Mouse (Mus musculus) spleen, adult 2 months (tissue): ENCODE data around the gene Sco1. TPM values are rescaled to one million over a fixed set of nuclear protein-coding genes. Genes with fewer than 3 reads are reported as not detected.
A peak's percentile ranks its signal among the peaks of the same experiment; 100 is the strongest.

Experiments
- DNase-seq, 2 experiments: peaks; one replicate each; pipeline versions ENCODE4 v3.0.0 to v3.0.0-alpha.2; 2012 to 2021; ENCODE audit warnings: low spot score in 2 of 2, low read depth in 1 of 2
- H3K27ac ChIP-seq: fragments of 200-500 bp; 2 replicates; pipeline ENCODE4 v1.5.1; 2012; ENCODE audit warnings: low read length, inconsistent platforms; ENCODE audit not compliant: insufficient read depth
- H3K27me3 ChIP-seq: fragments of 200-500 bp; 2 replicates; pipeline ENCODE4 v1.6.1; 2012; ENCODE audit warnings: mild to moderate bottlenecking, moderate library complexity, low read length, inconsistent platforms; ENCODE audit not compliant: control insufficient read depth, insufficient read depth
- H3K36me3 ChIP-seq: fragments of 200-500 bp; 2 replicates; pipeline ENCODE4 v1.6.1; 2012; ENCODE audit warnings: mild to moderate bottlenecking, low read length, inconsistent platforms; ENCODE audit not compliant: control insufficient read depth, insufficient read depth
- H3K4me1 ChIP-seq: fragments of 200-500 bp; 2 replicates; pipeline ENCODE4 v1.6.1; 2011; ENCODE audit warnings: inconsistent platforms; ENCODE audit not compliant: control insufficient read depth, insufficient read depth, insufficient read length
- H3K4me3 ChIP-seq: fragments of 200-500 bp; 2 replicates; pipeline ENCODE4 v1.5.1; 2011; ENCODE audit warnings: mild to moderate bottlenecking, inconsistent platforms; ENCODE audit not compliant: insufficient read depth, insufficient read length; ENCODE audit errors: extremely low read depth
- CTCF ChIP-seq: fragments of 200-500 bp; IDR thresholded peaks from 2 replicates; pipeline ENCODE4 v1.5.1; 2011; ENCODE audit warnings: mild to moderate bottlenecking, inconsistent platforms; ENCODE audit not compliant: insufficient read depth, insufficient read length, insufficient replicate concordance; ENCODE audit errors: extremely low read depth
- POLR2A ChIP-seq: fragments of 200-500 bp; IDR thresholded peaks from 2 replicates; pipeline ENCODE4 v1.6.1; 2011; ENCODE audit warnings: low read depth, low read length, inconsistent platforms
- WGBS: fragments of 180-500 bp; shearing (Covaris S2); methylation state at CpG from one replicate; pipeline ENCODE4 v1.1.7; 2018; 5-methylcytosine and 5-hydroxymethylcytosine counted together
- polyA plus RNA-seq: library from polyadenylated mRNA; depleted of rRNA; stranded (reverse); fragments of >200 nt; gene quantifications from 2 replicates; pipeline ENCODE4 v1.2.3, GENCODE M21; 2012; rRNA removed

Gene Sco1
- polyA plus RNA-seq, 1 experiment = 2.0 TPM

DNA sequence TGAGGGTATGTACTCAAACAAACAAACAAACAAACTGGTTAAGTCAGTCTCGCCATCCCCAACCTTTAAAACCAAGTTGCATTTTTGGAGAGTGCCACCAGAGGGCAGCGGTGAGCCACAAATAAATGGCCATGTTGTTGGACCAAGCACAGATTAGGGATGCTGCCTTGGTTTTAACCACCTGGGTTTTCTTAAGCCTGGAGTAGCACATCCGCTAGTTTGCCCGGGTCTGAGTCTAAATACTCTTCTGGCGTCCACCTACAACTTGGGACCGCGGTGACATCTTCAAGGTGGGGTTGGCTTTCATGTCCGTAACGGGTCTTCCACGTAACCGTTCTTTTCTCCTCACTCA is 60.4 kb downstream of the Sco1 start:
- Histone ChIP-seq H3K36me3 (no peaks in the 10 kb centered on the region), H3K27me3 (no peaks in the 10 kb centered on the region), H3K27ac (no peak overlapping the region), H3K4me3 (no peak overlapping the region), H3K4me1 (no peaks in the 10 kb centered on the region)
- peak; percentile 58; the same call in 1 of the 2 replicates for TF ChIP-seq CTCF
- TF ChIP-seq POLR2A = no peak
- peak; percentile 9 to 54 for DNase-seq
- 46% methylated on average over 11 of the region's 11 CpGs for WGBS

DNA sequence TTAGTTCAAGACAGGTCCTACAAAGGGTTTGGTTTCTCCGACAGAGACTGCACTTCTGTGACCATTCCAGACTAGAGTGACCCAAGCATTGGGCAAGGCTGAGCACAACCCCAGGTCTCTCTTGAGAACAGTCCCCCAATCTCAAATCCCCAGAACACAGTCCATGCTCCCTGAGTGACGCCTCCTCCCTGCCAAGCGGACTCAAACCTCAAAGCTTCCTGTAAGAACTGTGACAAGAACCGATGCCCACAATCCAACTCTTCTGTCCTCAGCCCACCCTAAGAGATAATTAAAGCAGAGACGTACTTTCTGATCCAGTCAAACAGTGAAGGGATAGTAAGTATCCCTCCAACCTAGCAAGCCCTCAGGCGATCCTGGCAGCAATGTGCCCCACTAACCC is 60.9 kb downstream of the Sco1 start:
- WGBS = 83% methylated on average over 6 of the region's 6 CpGs
- no peak for DNase-seq
- TF ChIP-seq CTCF = no peak
- TF ChIP-seq POLR2A = no peak
- no peak overlapping the region for H3K27ac ChIP-seq
- no peak overlapping the region for H3K4me3 ChIP-seq
- H3K4me1 ChIP-seq = no peaks in the 10 kb centered on the region
- no peaks in the 10 kb centered on the region for H3K36me3 ChIP-seq
- no peaks in the 10 kb centered on the region for H3K27me3 ChIP-seq

DNA sequence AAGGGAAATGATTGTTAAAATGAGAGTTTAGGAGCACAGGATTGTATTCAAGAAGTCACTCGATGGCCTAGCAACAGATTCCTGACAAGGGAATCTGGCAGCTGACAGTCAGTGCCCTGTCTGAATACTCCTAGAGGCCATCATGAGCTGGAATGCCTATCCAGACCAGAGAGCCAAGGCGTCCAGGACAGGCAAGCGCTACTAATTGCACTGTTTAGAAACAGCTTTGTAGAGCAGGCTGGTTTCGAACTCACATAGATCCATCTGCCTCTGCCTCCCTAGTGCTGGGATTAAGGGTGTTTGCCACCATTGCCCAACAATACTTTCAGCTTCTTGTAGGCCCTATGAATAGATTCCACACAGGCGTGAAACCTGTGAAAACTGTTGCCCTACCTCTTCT is 61.8 kb downstream of the Sco1 start:
- Histone ChIP-seq H3K27ac (no peak overlapping the region), H3K36me3 (no peaks in the 10 kb centered on the region), H3K4me1 (no peaks in the 10 kb centered on the region), H3K27me3 (no peaks in the 10 kb centered on the region), H3K4me3 (no peak overlapping the region)
- WGBS = 83% methylated on average over 5 of the region's 5 CpGs
- no peak for TF ChIP-seq CTCF
- no peak for TF ChIP-seq POLR2A
- DNase-seq = no peak

DNA sequence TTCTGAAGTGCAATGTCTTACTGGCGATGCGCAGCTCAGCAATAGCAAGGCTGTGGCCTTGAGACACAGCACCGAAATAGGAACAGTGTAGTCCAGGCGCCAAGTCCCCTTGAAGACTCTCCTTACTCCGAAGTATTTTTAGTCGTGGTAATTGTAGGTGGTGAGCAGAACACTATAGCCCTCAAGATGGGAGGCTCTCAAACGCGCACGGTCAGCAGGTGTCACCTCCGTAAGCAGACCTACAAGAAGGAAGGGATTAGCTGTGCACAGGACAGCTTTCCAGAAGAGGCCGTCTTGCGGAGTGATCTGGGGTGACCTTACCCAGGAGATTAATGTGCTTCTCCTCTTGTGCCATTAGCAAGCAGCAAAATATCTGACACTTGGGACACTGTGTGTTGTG is 62.4 kb downstream of the Sco1 start:
- no peak overlapping the region for H3K27ac ChIP-seq
- WGBS = 86% methylated on average over 12 of the region's 12 CpGs

More for the DNA sequence above, 62.4 kb downstream of the Sco1 start:
- TF ChIP-seq POLR2A = no peak
- no peak for TF ChIP-seq CTCF
- Histone ChIP-seq H3K27me3 (no peaks in the 10 kb centered on the region), H3K4me3 (no peak overlapping the region), H3K4me1 (no peaks in the 10 kb centered on the region), H3K36me3 (no peaks in the 10 kb centered on the region)
- DNase-seq = no peak

Other genes with a start within 250 kb of the Sco1 start
- gene Pirt, start 140.7 kb upstream of the Sco1 start, polyA plus RNA-seq = not detected in 2 replicates
- not detected in 2 replicates for gene Tmem238l, start 96.0 kb upstream of the Sco1 start, polyA plus RNA-seq
- 0.65 and 0.79 TPM in 2 replicates for gene Tmem220, start 27.5 kb upstream of the Sco1 start, polyA plus RNA-seq
- 6.0 and 7.4 TPM in 2 replicates for gene Adprm, start 76 bp upstream of the Sco1 start, polyA plus RNA-seq
- gene Myh3, start 25.6 kb downstream of the Sco1 start, polyA plus RNA-seq = not detected in 2 replicates
- gene Myh2, start 118.4 kb downstream of the Sco1 start, polyA plus RNA-seq = 0.01 TPM in 1 of 2 replicates, not detected in the other
- 0.04 and 0.08 TPM in 2 replicates for gene Myh1, start 147.4 kb downstream of the Sco1 start, polyA plus RNA-seq
- gene Myh4, start 185.4 kb downstream of the Sco1 start, polyA plus RNA-seq = not detected in 2 replicates
- 0.06 TPM in 2 replicates for gene Myh8, start 224.5 kb downstream of the Sco1 start, polyA plus RNA-seq